Mouse (Mus musculus) liver, embryonic 11.5 days (tissue): ENCODE results near the gene Nfia. TPM values are rescaled to one million over a fixed set of nuclear protein-coding genes. Genes with fewer than 3 reads are reported as not detected.

Experiments
- ATAC-seq: fragments of 200-750 bp; cut with Nextera tagmentation; replicated peaks from 2 replicates; pipeline ENCODE4 v1.8.0; 2017; ENCODE audit warnings: moderate number of reproducible peaks, mild to moderate bottlenecking, moderate TSS enrichment, moderate library complexity; ENCODE audit not compliant: low FRiP score
- DNase-seq: peaks from one replicate; pipeline ENCODE4 v3.0.0-alpha.2; 2017; ENCODE audit warnings: low spot score
- H3K27ac ChIP-seq: fragments of 300-500 bp; sonication (generic); 2 replicates; pipeline ENCODE4 v1.5.1; 2014; ENCODE audit warnings: mild to moderate bottlenecking, low read depth, low read length, control low read depth
- H3K27me3 ChIP-seq: fragments of 300-500 bp; sonication (generic); replicated peaks from 2 replicates; pipeline ENCODE4 v1.6.1; 2014; ENCODE audit warnings: low read length, mixed read lengths; ENCODE audit not compliant: control insufficient read depth, insufficient read depth
- H3K36me3 ChIP-seq: fragments of 300-500 bp; sonication (generic); 2 replicates; pipeline ENCODE4 v1.6.1; 2014; ENCODE audit warnings: mild to moderate bottlenecking, low read length, moderate library complexity, mixed read lengths; ENCODE audit not compliant: control insufficient read depth, insufficient read depth
- H3K4me1 ChIP-seq: fragments of 300-500 bp; sonication (generic); replicated peaks from 2 replicates; pipeline ENCODE4 v1.6.1; 2014; ENCODE audit warnings: low read length, mixed read lengths; ENCODE audit not compliant: control insufficient read depth, insufficient read depth
- H3K4me2 ChIP-seq: fragments of 300-500 bp; sonication (generic); 2 replicates; pipeline ENCODE4 v1.6.1; 2014; ENCODE audit warnings: mild to moderate bottlenecking, control low read depth, moderate library complexity
- H3K4me3 ChIP-seq: fragments of 300-500 bp; sonication (generic); 2 replicates; pipeline ENCODE4 v1.5.1; 2014; ENCODE audit warnings: low read depth, low read length, control low read depth
- H3K9ac ChIP-seq: fragments of 300-500 bp; sonication (generic); 2 replicates; pipeline ENCODE4 v1.6.1; 2014; ENCODE audit warnings: low read depth, low read length, control low read depth
- H3K9me3 ChIP-seq: fragments of 300-500 bp; sonication (generic); 2 replicates; pipeline ENCODE4 v1.6.1; 2016; ENCODE audit warnings: low read length, inconsistent platforms, mixed read lengths; ENCODE audit not compliant: control insufficient read depth
- WGBS: fragments of 180-500 bp; shearing (Covaris S2); extraction: QIAGEN DNeasy Blood & Tissue Kit; methylation state at CpG from one replicate; pipeline ENCODE4 v1.1.7; 2014; 5-methylcytosine and 5-hydroxymethylcytosine counted together
- polyA plus RNA-seq: library from polyadenylated mRNA; unstranded; fragments of >200 nt; fragmentation: Nextera tagmentation; extraction: Ambion mirVana; gene quantifications from 2 replicates; pipeline ENCODE4 v1.2.1, GENCODE M21; 2014

Gene Nfia
- polyA plus RNA-seq, 1 experiment from 2014 or later = 11.3 TPM

- Histone ChIP-seq H3K4me3 (no peak overlapping the region), H3K4me2 (no peak overlapping the region), H3K9ac (no peak overlapping the region), H3K27me3 (no peaks in the 10 kb centered on the region), H3K4me1 (no peaks in the 10 kb centered on the region), H3K9me3 (no peaks in the 10 kb centered on the region), H3K27ac (no peak overlapping the region), H3K36me3 (no peaks in the 10 kb centered on the region)
- ATAC-seq (no peak), DNase-seq (no peak)
- 87% methylated on average over 7 of the region's 7 CpGs for WGBS
Measured at GRCm38 (mm10) chr4:97962856-97963255, 190.3 kb downstream of the Nfia start.

GRCm38 (mm10) chr4:97963951-97964350 lies 191.4 kb downstream of the Nfia start:
- Histone ChIP-seq H3K36me3 (no peaks in the 10 kb centered on the region), H3K4me1 (no peaks in the 10 kb centered on the region), H3K9ac (no peak overlapping the region), H3K27me3 (no peaks in the 10 kb centered on the region), H3K4me2 (no peak overlapping the region), H3K4me3 (no peak overlapping the region), H3K27ac (no peak overlapping the region), H3K9me3 (no peaks in the 10 kb centered on the region)
- 50% methylated on average over 1 of the region's 1 CpGs for WGBS
- ATAC-seq = no peak
- DNase-seq = no peak

GRCm38 (mm10) chr4:97968786-97969348 lies 196.3 kb downstream of the Nfia start:
- Histone ChIP-seq H3K9me3 (no peaks in the 10 kb centered on the region), H3K36me3 (no peaks in the 10 kb centered on the region), H3K4me1 (no peaks in the 10 kb centered on the region), H3K27ac (no peak overlapping the region), H3K4me3 (no peak overlapping the region), H3K27me3 (no peaks in the 10 kb centered on the region), H3K9ac (no peak overlapping the region), H3K4me2 (no peak overlapping the region)
- ATAC-seq (no peak), DNase-seq (no peak)
- WGBS = 87% methylated on average over 7 of the region's 7 CpGs

- no peaks in the 10 kb centered on the region for H3K36me3 ChIP-seq
- no peaks in the 10 kb centered on the region for H3K4me1 ChIP-seq
- no peak overlapping the region for H3K9ac ChIP-seq
- ATAC-seq = no peak
- no peak for DNase-seq
- no peak overlapping the region for H3K27ac ChIP-seq
- no peaks in the 10 kb centered on the region for H3K27me3 ChIP-seq
- WGBS = 93% methylated on average over 2 of the region's 2 CpGs
- no peaks in the 10 kb centered on the region for H3K9me3 ChIP-seq
- no peak overlapping the region for H3K4me2 ChIP-seq
- H3K4me3 ChIP-seq = no peak overlapping the region
Measured at GRCm38 (mm10) chr4:97973064-97973463, 200.5 kb downstream of the Nfia start.

GRCm38 (mm10) chr4:97974037-97974436 lies 201.5 kb downstream of the Nfia start:
- H3K4me1 ChIP-seq = no peaks in the 10 kb centered on the region
- WGBS = 71% methylated on average over 6 of the region's 6 CpGs
- no peaks in the 10 kb centered on the region for H3K36me3 ChIP-seq
- no peak overlapping the region for H3K27ac ChIP-seq
- H3K27me3 ChIP-seq = no peaks in the 10 kb centered on the region
- no peak overlapping the region for H3K4me2 ChIP-seq
- ATAC-seq (no peak), DNase-seq (no peak)
- no peak overlapping the region for H3K4me3 ChIP-seq
- no peaks in the 10 kb centered on the region for H3K9me3 ChIP-seq
- H3K9ac ChIP-seq = no peak overlapping the region

- no peaks in the 10 kb centered on the region for H3K36me3 ChIP-seq
- ATAC-seq (no peak), DNase-seq (no peak)
- H3K4me3 ChIP-seq = no peak overlapping the region
- H3K9me3 ChIP-seq = no peaks in the 10 kb centered on the region
- no peak overlapping the region for H3K27ac ChIP-seq
- H3K9ac ChIP-seq = no peak overlapping the region
- no peak overlapping the region for H3K4me2 ChIP-seq
- H3K27me3 ChIP-seq = no peaks in the 10 kb centered on the region
- 70% methylated on average over 5 of the region's 5 CpGs for WGBS
- H3K4me1 ChIP-seq = no peaks in the 10 kb centered on the region
Measured at GRCm38 (mm10) chr4:97976891-97977290, 204.4 kb downstream of the Nfia start.

- Histone ChIP-seq H3K9ac (no peak overlapping the region), H3K9me3 (no peaks in the 10 kb centered on the region)
- WGBS = 85% methylated on average over 2 of the region's 2 CpGs
Measured at GRCm38 (mm10) chr4:97984361-97984760, 211.8 kb downstream of the Nfia start.

GRCm38 (mm10) chr4:97986056-97986734 lies 213.7 kb downstream of the Nfia start:
- ATAC-seq = no peak
- no peak overlapping the region for H3K9ac ChIP-seq
- H3K4me2 ChIP-seq = no peak overlapping the region
- 89% methylated on average over 1 of the region's 1 CpGs for WGBS
- H3K27me3 ChIP-seq = no peaks in the 10 kb centered on the region
- no peak overlapping the region for H3K4me3 ChIP-seq
- H3K27ac ChIP-seq = no peak overlapping the region
- DNase-seq = no peak
- no peaks in the 10 kb centered on the region for H3K4me1 ChIP-seq
- no peaks in the 10 kb centered on the region for H3K36me3 ChIP-seq
- H3K9me3 ChIP-seq = no peaks in the 10 kb centered on the region

More at GRCm38 (mm10) chr4:97984361-97984760, 211.8 kb downstream of the Nfia start:
- Histone ChIP-seq H3K4me2 (no peak overlapping the region), H3K27ac (no peak overlapping the region), H3K36me3 (no peaks in the 10 kb centered on the region), H3K4me1 (no peaks in the 10 kb centered on the region), H3K27me3 (no peaks in the 10 kb centered on the region), H3K4me3 (no peak overlapping the region)
- DNase-seq (no peak), ATAC-seq (no peak)

- no peak overlapping the region for H3K4me2 ChIP-seq
- H3K9ac ChIP-seq = no peak overlapping the region
- 72% methylated on average over 4 of the region's 4 CpGs for WGBS
- H3K4me3 ChIP-seq = no peak overlapping the region
- ATAC-seq = no peak
- no peaks in the 10 kb centered on the region for H3K27me3 ChIP-seq
- no peak for DNase-seq
- H3K4me1 ChIP-seq = no peaks in the 10 kb centered on the region
- H3K36me3 ChIP-seq = no peaks in the 10 kb centered on the region
- H3K9me3 ChIP-seq = no peaks in the 10 kb centered on the region
- no peak overlapping the region for H3K27ac ChIP-seq
Measured at GRCm38 (mm10) chr4:97986735-97987075, 214.2 kb downstream of the Nfia start.
